Mouse (Mus musculus) kidney, adult 8-10 months (tissue): ENCODE measurements around the gene Gm12258.
A peak's percentile ranks its signal among the peaks of the same experiment; 100 is the strongest.

Experiments
- DNase-seq, 2 experiments: peaks; one replicate each; pipeline ENCODE4 v3.0.0; 2022

Gene Gm12258

DNA sequence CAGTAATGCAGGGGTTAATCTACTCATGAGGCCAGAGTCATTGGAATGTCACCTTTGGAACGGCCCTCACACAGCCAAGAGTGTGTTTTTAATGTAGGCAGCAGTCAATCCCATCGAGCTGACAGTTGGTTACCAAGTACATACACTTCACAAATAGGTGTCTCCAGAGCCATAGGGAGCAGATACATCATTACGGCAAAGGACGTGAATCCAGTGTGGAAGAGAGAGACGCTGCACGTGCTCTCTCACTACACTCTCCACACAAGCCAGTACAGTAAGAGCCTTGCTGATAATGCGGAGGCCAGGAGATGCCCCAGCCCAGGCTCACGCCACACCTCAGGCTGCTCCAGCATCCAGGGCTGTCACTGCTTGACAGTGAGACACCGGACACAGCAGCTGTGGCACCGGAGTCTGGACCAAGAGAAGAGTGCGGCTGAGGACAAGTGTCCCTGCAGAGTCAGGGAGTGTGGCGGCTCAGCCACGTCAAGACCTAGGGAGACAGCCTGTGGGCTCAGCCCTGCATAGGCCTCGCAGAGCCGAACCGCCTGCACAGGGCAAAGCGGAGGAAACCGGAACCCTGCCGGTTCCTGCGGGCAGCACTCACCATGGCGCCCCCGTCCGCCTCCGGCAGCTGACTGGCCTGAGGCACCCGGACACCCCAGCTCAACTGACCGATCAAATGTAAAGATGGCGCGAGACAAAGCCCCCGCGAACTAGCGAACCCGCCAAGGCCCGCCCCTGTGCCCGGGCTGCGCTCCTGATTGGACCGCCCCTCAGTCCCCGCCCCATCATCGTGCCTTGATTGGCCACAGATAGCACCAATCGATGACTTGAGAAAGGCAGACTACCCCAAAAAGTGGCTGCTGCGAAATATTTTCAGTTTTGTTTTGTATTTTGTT is 56.8 kb downstream of the Gm12258 start, which contains the start of gene Zfp39:
Zfp39 (minus strand) TSS at position 715 of the 899 bp plus-strand sequence.
- DNase-seq: peak; percentile 95 to 97

DNA sequence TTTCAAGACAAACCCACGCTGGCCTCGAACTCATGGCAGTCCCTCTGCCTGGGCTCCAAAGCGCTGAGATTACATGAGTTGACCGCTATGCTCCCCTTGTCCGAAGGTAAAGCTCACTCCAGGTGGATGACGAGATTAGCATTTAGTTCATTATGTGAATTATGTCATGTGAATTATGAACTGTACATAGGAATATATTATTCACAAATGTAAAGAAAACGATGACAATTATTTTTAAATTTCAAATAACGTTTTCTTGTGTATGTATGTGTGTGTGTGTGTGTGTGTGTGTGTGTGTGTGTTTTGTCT is 57.4 kb downstream of the Gm12258 start:
- no peak for DNase-seq

DNA sequence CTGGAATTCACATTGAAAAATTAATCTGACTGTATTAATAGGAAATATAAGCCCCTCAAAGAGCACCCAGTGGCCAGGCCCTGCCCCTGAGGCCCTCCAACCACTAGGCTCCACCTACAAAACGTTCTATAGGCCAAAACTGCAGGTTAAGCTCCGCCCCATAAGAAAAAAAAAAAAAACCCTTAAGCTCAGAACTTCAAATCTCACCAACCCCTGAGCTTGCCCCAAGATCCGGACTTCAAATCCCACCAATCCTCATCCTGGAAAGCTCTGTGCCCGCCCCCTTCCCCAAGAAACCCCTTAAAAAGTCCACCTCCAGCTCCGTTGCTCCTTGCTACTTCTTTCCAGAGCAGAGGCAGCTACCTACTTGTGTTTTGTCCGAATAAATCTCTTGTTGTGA is 57.9 kb downstream of the Gm12258 start:
- peak in 1 of 2 experiments; percentile 38 for DNase-seq
